Mouse (Mus musculus): ENCODE measurements around the gene Catsper3. TPM values are rescaled to one million over a fixed set of nuclear protein-coding genes. Genes with fewer than 3 reads are reported as not detected.

Catsper3 gene
- polyA plus RNA-seq (2015; fragmentation: Nextera tagmentation; extraction: Ambion mirVana), result not detected in 2 replicates

DNA sequence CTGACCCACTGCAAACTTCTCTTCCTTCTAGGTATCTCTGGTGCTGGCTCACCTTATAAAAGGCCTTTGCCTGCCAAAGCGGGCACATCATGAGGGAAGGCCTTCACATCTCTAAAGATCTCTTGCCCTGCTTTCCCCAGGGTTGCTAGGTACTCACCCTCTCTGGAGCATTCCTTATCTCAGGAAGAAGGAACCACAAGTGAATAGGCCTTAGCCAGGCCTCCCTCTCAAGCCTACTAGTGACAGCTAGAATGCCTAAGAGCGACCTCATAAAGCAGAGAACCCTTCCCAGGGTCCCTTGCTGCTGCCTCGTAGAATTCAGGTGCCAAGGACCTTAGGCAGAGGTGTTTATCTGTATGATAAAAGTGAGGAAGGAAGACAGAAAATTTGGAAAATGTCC is at the start of gene Catsper3:
TSS of gene Catsper3 (plus strand) at position 301 of the 400 bp plus-strand sequence.
- Histone ChIP-seq H3K36me3 (ENCODE audit: control insufficient read depth, insufficient read depth) (no peaks in the 10 kb centered on the region), H3K4me3 (replicated peaks; ENCODE audit: low read length) (no peak within 1 kb of the TSS), H3K4me1 (replicated peaks; ENCODE audit: control insufficient read depth, insufficient read depth, low read length) (no peaks in the 10 kb centered on the region), H3K9ac (replicated peaks; ENCODE audit: low read depth, low read length) (no peak within 1 kb of the TSS), H3K27ac (ENCODE audit: low read length) (no peak within 1 kb of the TSS), H3K27me3 (replicated peaks; ENCODE audit: control insufficient read depth, insufficient read depth, low read length) (no peaks in the 10 kb centered on the region), H3K4me2 (ENCODE audit: low read length) (no peak within 1 kb of the TSS), H3K9me3 (ENCODE audit: control insufficient read depth, low read length) (no peaks in the 10 kb centered on the region)
- WGBS, result 86% methylated on average over 3 of the region's 3 CpGs
- no peak for ATAC-seq

DNA sequence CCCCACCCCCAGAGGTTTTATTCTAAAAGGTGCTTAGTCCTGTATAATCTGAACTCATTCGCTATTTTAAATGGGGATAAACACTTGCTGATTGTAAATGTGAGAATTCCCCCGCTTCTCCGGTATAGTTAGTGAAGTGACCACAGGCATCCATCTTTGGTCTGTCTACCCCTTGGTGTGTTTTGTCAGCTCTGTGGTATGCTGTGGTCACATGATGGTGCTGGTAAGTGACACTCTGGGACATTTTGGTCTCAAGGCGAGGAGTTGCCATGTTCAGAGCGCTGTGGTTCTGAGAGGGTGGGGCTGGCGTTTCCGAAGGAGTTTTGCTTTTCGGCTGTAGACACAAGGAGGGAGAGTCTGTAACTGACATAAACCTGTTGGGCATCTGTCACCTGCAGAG is 46.5 kb upstream of the Catsper3 start:
- no peak overlapping the region for H3K4me3 ChIP-seq (replicated peaks; ENCODE audit: low read length)
- 91% methylated on average over 8 of the region's 8 CpGs for WGBS
- H3K4me2 ChIP-seq (ENCODE audit: low read length), result no peak overlapping the region
- H3K27ac ChIP-seq (ENCODE audit: low read length), result no peak overlapping the region
- H3K4me1 ChIP-seq (replicated peaks; ENCODE audit: control insufficient read depth, insufficient read depth, low read length), result no peaks in the 10 kb centered on the region
- no peaks in the 10 kb centered on the region for H3K27me3 ChIP-seq (replicated peaks; ENCODE audit: control insufficient read depth, insufficient read depth, low read length)
- ATAC-seq, result no peak
- H3K9ac ChIP-seq (replicated peaks; ENCODE audit: low read depth, low read length), result no peak overlapping the region
- no peaks in the 10 kb centered on the region for H3K9me3 ChIP-seq (ENCODE audit: control insufficient read depth, low read length)
- no peaks in the 10 kb centered on the region for H3K36me3 ChIP-seq (ENCODE audit: control insufficient read depth, insufficient read depth)

DNA sequence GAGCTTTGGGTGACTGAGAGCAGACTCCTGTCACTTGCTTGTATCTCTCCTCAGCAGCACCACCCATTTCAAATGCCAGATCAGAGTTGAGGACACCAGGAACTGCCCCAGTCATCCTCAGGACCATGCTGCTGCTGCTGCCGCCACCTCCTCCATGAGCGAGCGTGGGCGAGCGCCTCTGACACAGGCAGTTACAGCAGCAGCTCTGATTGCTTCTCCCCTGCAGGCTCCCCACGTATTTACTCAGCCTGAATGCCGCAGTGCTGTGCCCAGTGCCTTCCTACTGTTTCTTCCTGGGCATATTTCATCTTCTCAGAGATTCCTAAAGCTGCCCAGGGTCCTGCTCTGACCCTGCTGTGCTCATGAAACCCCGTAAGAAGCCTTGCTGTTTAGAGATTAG is 42.1 kb upstream of the Catsper3 start:
- Histone ChIP-seq H3K27ac (ENCODE audit: low read length) (no peak overlapping the region), H3K4me1 (replicated peaks; ENCODE audit: control insufficient read depth, insufficient read depth, low read length) (no peaks in the 10 kb centered on the region), H3K9ac (replicated peaks; ENCODE audit: low read depth, low read length) (no peak overlapping the region), H3K36me3 (ENCODE audit: control insufficient read depth, insufficient read depth) (no peaks in the 10 kb centered on the region), H3K4me2 (ENCODE audit: low read length) (no peak overlapping the region), H3K27me3 (replicated peaks; ENCODE audit: control insufficient read depth, insufficient read depth, low read length) (no peaks in the 10 kb centered on the region), H3K9me3 (ENCODE audit: control insufficient read depth, low read length) (no peaks in the 10 kb centered on the region), H3K4me3 (replicated peaks; ENCODE audit: low read length) (no peak overlapping the region)
- 71% methylated on average over 8 of the region's 8 CpGs for WGBS
- ATAC-seq, result no peak

DNA sequence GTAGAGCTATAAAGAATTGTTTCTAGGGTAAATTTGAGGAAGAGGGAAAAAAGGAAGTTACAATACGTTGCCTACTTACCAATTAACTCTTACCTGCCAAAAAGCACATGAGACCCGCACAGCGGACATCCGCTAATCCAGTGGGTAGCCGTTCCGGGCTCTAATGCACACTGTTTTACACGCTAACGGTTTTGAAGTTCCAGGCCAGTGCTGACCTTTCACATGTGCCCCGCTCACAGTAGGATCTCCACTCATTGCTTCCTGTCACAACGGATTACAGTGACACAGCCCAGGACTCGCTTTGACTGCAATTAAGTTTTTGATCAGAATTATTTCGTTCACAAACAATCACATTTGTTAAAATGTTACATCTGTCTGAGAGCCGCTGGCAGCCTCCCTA is 30.0 kb upstream of the Catsper3 start:
- Histone ChIP-seq H3K4me2 (ENCODE audit: low read length) (no peak overlapping the region), H3K9ac (replicated peaks; ENCODE audit: low read depth, low read length) (no peak overlapping the region), H3K27ac (ENCODE audit: low read length) (no peak overlapping the region), H3K4me1 (replicated peaks; ENCODE audit: control insufficient read depth, insufficient read depth, low read length) (no peaks in the 10 kb centered on the region), H3K9me3 (ENCODE audit: control insufficient read depth, low read length) (no peaks in the 10 kb centered on the region), H3K27me3 (replicated peaks; ENCODE audit: control insufficient read depth, insufficient read depth, low read length) (no peaks in the 10 kb centered on the region), H3K4me3 (replicated peaks; ENCODE audit: low read length) (no peak overlapping the region), H3K36me3 (ENCODE audit: control insufficient read depth, insufficient read depth) (no peaks in the 10 kb centered on the region)
- 77% methylated on average over 13 of the region's 13 CpGs for WGBS
- ATAC-seq, result no peak

DNA sequence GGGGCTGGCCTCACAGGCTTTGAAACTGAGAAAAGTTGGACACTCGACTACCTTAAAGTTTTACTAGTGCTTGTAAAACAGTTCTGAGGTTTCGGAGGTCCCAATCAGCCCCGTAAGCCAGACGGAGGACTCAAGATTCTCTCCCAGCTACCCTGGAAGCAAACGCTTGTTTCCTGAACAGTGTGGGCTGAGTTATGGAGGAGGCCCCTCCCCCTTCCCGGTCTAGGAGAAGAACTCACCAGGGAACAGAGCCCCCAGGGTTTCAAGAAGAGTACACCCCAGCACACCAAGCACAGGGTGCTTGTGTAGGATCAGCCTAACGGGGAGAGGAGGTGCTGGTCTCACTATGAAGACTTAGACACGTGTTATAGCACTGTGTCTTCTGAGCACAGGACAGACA is 27.6 kb upstream of the Catsper3 start:
- 44% methylated on average over 8 of the region's 8 CpGs for WGBS
- no peak for ATAC-seq
- Histone ChIP-seq H3K36me3 (ENCODE audit: control insufficient read depth, insufficient read depth) (no peaks in the 10 kb centered on the region), H3K9ac (replicated peaks; ENCODE audit: low read depth, low read length) (no peak overlapping the region), H3K9me3 (ENCODE audit: control insufficient read depth, low read length) (no peaks in the 10 kb centered on the region), H3K4me1 (replicated peaks; ENCODE audit: control insufficient read depth, insufficient read depth, low read length) (0 out of 2 replicates have a peak, but pooled peaks cover 2% of the 10 kb centered on the region), H3K4me3 (replicated peaks; ENCODE audit: low read length) (no peak overlapping the region), H3K4me2 (ENCODE audit: low read length) (no peak overlapping the region), H3K27me3 (replicated peaks; ENCODE audit: control insufficient read depth, insufficient read depth, low read length) (no peaks in the 10 kb centered on the region), H3K27ac (ENCODE audit: low read length) (no peak overlapping the region)

DNA sequence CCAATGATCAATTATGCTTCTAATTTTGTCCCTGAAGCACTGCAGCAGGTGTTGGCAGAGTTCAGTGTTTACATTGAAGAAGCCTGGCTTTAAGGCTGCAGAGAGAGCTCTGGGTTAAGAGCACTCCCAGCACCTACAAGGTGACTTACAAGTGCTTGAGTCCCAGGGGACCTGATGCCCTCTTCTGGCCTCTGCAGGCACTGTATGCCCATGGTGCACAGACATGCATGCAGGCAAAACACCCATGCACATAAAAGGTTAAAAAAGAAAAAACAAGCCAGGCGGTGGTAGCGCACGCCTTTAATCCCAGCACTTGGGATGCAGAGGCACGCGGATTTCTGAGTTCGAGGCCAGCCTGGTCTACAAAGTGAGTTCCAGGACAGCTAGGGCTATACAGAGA is 26.7 kb upstream of the Catsper3 start:
- Histone ChIP-seq H3K4me1 (replicated peaks; ENCODE audit: control insufficient read depth, insufficient read depth, low read length) (0 out of 2 replicates have a peak, but pooled peaks cover 2% of the 10 kb centered on the region), H3K9me3 (ENCODE audit: control insufficient read depth, low read length) (no peaks in the 10 kb centered on the region), H3K4me2 (ENCODE audit: low read length) (no peak overlapping the region), H3K27me3 (replicated peaks; ENCODE audit: control insufficient read depth, insufficient read depth, low read length) (no peaks in the 10 kb centered on the region), H3K9ac (replicated peaks; ENCODE audit: low read depth, low read length) (no peak overlapping the region), H3K36me3 (ENCODE audit: control insufficient read depth, insufficient read depth) (no peaks in the 10 kb centered on the region), H3K4me3 (replicated peaks; ENCODE audit: low read length) (no peak overlapping the region), H3K27ac (ENCODE audit: low read length) (no peak overlapping the region)
- 79% methylated on average over 6 of the region's 6 CpGs for WGBS
- no peak for ATAC-seq

DNA sequence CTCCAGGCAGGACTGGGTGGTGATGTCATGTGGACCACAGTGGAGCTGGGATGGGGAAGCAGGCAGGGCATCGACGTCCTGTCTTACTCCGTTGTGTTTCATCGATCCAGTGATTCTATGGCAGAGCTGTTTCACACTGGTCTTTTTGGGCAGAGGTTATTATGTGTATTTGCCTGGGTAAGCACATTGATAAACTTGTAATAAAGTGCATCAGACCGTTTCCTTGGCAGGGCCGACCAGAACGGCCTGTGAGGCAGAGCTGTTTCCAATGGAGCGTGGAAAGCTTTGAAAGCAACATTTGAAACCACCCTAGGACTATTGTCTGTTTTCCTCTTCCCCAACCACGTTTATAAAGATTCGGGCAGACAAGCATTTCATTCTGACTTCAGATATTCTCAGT is 23.8 kb upstream of the Catsper3 start:
- Histone ChIP-seq H3K4me3 (replicated peaks; ENCODE audit: low read length) (no peak overlapping the region), H3K9ac (replicated peaks; ENCODE audit: low read depth, low read length) (no peak overlapping the region), H3K9me3 (ENCODE audit: control insufficient read depth, low read length) (no peaks in the 10 kb centered on the region), H3K4me2 (ENCODE audit: low read length) (no peak overlapping the region), H3K27ac (ENCODE audit: low read length) (no peak overlapping the region), H3K27me3 (replicated peaks; ENCODE audit: control insufficient read depth, insufficient read depth, low read length) (no peaks in the 10 kb centered on the region), H3K4me1 (replicated peaks; ENCODE audit: control insufficient read depth, insufficient read depth, low read length) (0 out of 2 replicates have a peak, but pooled peaks cover 2% of the 10 kb centered on the region), H3K36me3 (ENCODE audit: control insufficient read depth, insufficient read depth) (no peaks in the 10 kb centered on the region)
- ATAC-seq, result no peak
- 41% methylated on average over 10 of the region's 10 CpGs for WGBS

DNA sequence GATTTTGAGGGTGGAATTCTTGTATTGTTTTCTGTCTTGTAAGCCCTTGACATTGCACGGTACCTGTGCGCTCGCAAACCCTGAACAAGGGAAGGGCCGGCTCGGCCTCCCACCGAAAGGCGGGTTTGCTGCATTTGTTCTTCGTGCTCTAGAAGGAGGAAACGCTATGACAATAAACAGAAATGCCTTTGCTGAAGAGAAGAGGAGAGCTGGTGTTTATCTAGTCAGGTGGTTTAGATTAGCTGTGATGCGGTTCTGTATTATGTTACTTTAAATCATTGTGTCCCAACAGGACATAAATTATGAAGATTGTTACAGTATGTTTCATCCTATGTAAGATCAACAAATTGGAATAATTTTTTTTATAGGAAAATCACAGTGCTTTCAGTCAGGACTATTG is 22.9 kb upstream of the Catsper3 start:
- Histone ChIP-seq H3K9ac (replicated peaks; ENCODE audit: low read depth, low read length) (no peak overlapping the region), H3K4me1 (replicated peaks; ENCODE audit: control insufficient read depth, insufficient read depth, low read length) (0 out of 2 replicates have a peak, but pooled peaks cover 2% of the 10 kb centered on the region), H3K27me3 (replicated peaks; ENCODE audit: control insufficient read depth, insufficient read depth, low read length) (no peaks in the 10 kb centered on the region), H3K9me3 (ENCODE audit: control insufficient read depth, low read length) (no peaks in the 10 kb centered on the region), H3K36me3 (ENCODE audit: control insufficient read depth, insufficient read depth) (no peaks in the 10 kb centered on the region), H3K4me2 (ENCODE audit: low read length) (no peak overlapping the region), H3K4me3 (replicated peaks; ENCODE audit: low read length) (no peak overlapping the region), H3K27ac (ENCODE audit: low read length) (no peak overlapping the region)
- 77% methylated on average over 10 of the region's 10 CpGs for WGBS
- no peak for ATAC-seq

DNA sequence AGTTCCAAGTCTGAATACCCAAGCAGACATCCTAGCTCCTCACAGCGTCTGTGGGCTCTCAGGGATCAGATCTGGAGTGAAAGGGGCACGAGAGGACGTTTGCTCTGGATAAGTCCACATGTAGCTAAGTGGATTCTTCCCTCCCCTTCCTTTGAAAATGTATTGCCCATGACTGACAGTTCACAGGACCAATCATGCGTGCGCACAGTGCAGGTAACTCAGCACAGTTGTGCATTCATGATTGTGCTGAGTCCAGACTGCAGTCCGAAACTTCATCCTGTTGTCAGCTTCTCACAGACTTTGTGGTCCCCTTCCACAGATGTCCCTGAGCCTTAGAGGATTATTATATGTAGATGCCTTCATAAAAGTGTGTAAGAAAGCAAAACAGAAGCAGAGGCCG is 10.0 kb upstream of the Catsper3 start:
- H3K4me1 ChIP-seq (replicated peaks; ENCODE audit: control insufficient read depth, insufficient read depth, low read length), result no peaks in the 10 kb centered on the region
- H3K36me3 ChIP-seq (ENCODE audit: control insufficient read depth, insufficient read depth), result no peaks in the 10 kb centered on the region
- ATAC-seq, result no peak
- no peak overlapping the region for H3K4me2 ChIP-seq (ENCODE audit: low read length)
- H3K9me3 ChIP-seq (ENCODE audit: control insufficient read depth, low read length), result no peaks in the 10 kb centered on the region
- no peaks in the 10 kb centered on the region for H3K27me3 ChIP-seq (replicated peaks; ENCODE audit: control insufficient read depth, insufficient read depth, low read length)
- no peak overlapping the region for H3K9ac ChIP-seq (replicated peaks; ENCODE audit: low read depth, low read length)
- no peak overlapping the region for H3K27ac ChIP-seq (ENCODE audit: low read length)
- 84% methylated on average over 7 of the region's 7 CpGs for WGBS
- H3K4me3 ChIP-seq (replicated peaks; ENCODE audit: low read length), result no peak overlapping the region

DNA sequence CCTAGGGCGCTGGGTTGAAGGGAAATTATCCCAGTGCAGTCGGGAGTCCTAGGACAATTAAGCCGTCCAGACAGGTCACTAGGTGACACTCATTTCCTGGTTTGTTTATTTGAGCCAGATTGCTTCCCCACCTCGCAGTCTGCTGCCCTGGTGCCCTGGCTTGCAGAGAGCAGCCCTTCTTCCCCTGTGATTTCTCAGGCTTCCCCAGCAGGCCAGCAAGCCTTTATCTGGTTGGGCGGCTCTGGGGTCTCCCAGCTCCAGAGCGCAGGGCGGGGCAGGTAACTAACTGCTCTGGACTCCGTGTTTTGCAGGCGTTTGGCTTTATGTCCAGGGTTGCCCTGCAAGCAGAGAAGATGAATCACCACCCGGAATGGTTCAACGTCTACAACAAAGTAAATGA is 9.3 kb upstream of the Catsper3 start:
- no peak overlapping the region for H3K4me2 ChIP-seq (ENCODE audit: low read length)
- H3K9me3 ChIP-seq (ENCODE audit: control insufficient read depth, low read length), result no peaks in the 10 kb centered on the region
- ATAC-seq, result no peak
- 80% methylated on average over 11 of the region's 11 CpGs for WGBS
- no peak overlapping the region for H3K27ac ChIP-seq (ENCODE audit: low read length)
- no peaks in the 10 kb centered on the region for H3K4me1 ChIP-seq (replicated peaks; ENCODE audit: control insufficient read depth, insufficient read depth, low read length)
- H3K27me3 ChIP-seq (replicated peaks; ENCODE audit: control insufficient read depth, insufficient read depth, low read length), result no peaks in the 10 kb centered on the region
- no peak overlapping the region for H3K9ac ChIP-seq (replicated peaks; ENCODE audit: low read depth, low read length)
- no peaks in the 10 kb centered on the region for H3K36me3 ChIP-seq (ENCODE audit: control insufficient read depth, insufficient read depth)
- H3K4me3 ChIP-seq (replicated peaks; ENCODE audit: low read length), result no peak overlapping the region

All from forebrain, embryonic 16.5 days (tissue).